Mouse (Mus musculus) hindbrain, embryonic 11.5 days (tissue): ENCODE measurements around the gene Catsperz. TPM values are rescaled to one million over a fixed set of nuclear protein-coding genes. Genes with fewer than 3 reads are reported as not detected.

Source experiments
- ATAC-seq: fragments of 200-750 bp; cut with Nextera tagmentation; 2 replicates; pipeline ENCODE4 v1.8.0; 2017; ENCODE audit warnings: mild to moderate bottlenecking, moderate TSS enrichment, moderate library complexity; ENCODE audit not compliant: low FRiP score
- DNase-seq: peaks from one replicate; pipeline ENCODE4 v3.0.0-alpha.2; 2015; ENCODE audit warnings: low spot score
- H3K27ac ChIP-seq: fragments of 300-500 bp; sonication (generic); 2 replicates; pipeline ENCODE4 v1.5.1; 2014; ENCODE audit warnings: mild to moderate bottlenecking, low read depth, low read length
- H3K27me3 ChIP-seq: fragments of 300-500 bp; sonication (generic); 2 replicates; pipeline ENCODE4 v1.6.1; 2014; ENCODE audit warnings: mild to moderate bottlenecking, low read length, moderate library complexity, mixed read lengths; ENCODE audit not compliant: control insufficient read depth, insufficient read depth
- H3K36me3 ChIP-seq: fragments of 300-500 bp; sonication (generic); 2 replicates; pipeline ENCODE4 v1.6.1; 2014; ENCODE audit warnings: mild to moderate bottlenecking, low read length, moderate library complexity, mixed read lengths; ENCODE audit not compliant: control insufficient read depth, insufficient read depth
- H3K4me1 ChIP-seq: fragments of 300-500 bp; sonication (generic); replicated peaks from 2 replicates; pipeline ENCODE4 v1.6.1; 2014; ENCODE audit warnings: low read length, mixed read lengths; ENCODE audit not compliant: control insufficient read depth, insufficient read depth
- H3K4me2 ChIP-seq: fragments of 300-500 bp; sonication (generic); replicated peaks from 2 replicates; pipeline ENCODE4 v1.6.1; 2014; ENCODE audit warnings: mild to moderate bottlenecking, low read depth, low read length
- H3K4me3 ChIP-seq: fragments of 300-500 bp; sonication (generic); 2 replicates; pipeline ENCODE4 v1.5.1; 2014; ENCODE audit warnings: low read depth, low read length
- H3K9ac ChIP-seq: fragments of 300-500 bp; sonication (generic); 2 replicates; pipeline ENCODE4 v1.6.1; 2014; ENCODE audit warnings: low read depth, low read length
- H3K9me3 ChIP-seq: fragments of 300-500 bp; sonication (generic); 2 replicates; pipeline ENCODE4 v1.6.1; 2016; ENCODE audit warnings: low read length; ENCODE audit not compliant: control insufficient read depth
- WGBS: fragments of 180-500 bp; shearing (Covaris S2); extraction: QIAGEN DNeasy Blood & Tissue Kit; methylation state at CpG from one replicate; pipeline ENCODE4 v1.1.7; 2014; 5-methylcytosine and 5-hydroxymethylcytosine counted together
- polyA plus RNA-seq: library from polyadenylated mRNA; unstranded; fragments of >200 nt; fragmentation: Nextera tagmentation; extraction: Ambion mirVana; gene quantifications from 2 replicates; pipeline ENCODE4 v1.2.1, GENCODE M21; 2014

The Catsperz gene
- polyA plus RNA-seq, 1 experiment from 2014 or later: not detected

GRCm38 (mm10) chr19:6950613-6951153, 25.5 kb upstream of the Catsperz start:
- Histone ChIP-seq H3K36me3 (0 out of 2 replicates have a peak, but pooled peaks cover 2% of the 10 kb centered on the region), H3K27ac (peak overlapping the region; percentile 98), H3K27me3 (no peaks in the 10 kb centered on the region; the same call in 1 of the 2 replicates), H3K4me1 (peaks cover 12% of the 10 kb centered on the region; the same call in 1 of the 2 replicates), H3K9ac (peak overlapping the region; percentile 88), H3K9me3 (no peaks in the 10 kb centered on the region), H3K4me2 (peak overlapping the region; percentile 71), H3K4me3 (peak overlapping the region; percentile 66)
- DNase-seq (peak; percentile 73), ATAC-seq (peak; percentile 76)
- under 1% methylated on average over 28 of the region's 28 CpGs for WGBS

- Histone ChIP-seq H3K9me3 (no peaks in the 10 kb centered on the region), H3K4me1 (peaks cover 12% of the 10 kb centered on the region; the same call in 1 of the 2 replicates), H3K27ac (0 out of 2 replicates have a peak overlapping the region, but pooled peaks have one; percentile 98), H3K4me3 (peak overlapping the region; percentile 66), H3K36me3 (0 out of 2 replicates have a peak, but pooled peaks cover 2% of the 10 kb centered on the region), H3K27me3 (no peaks in the 10 kb centered on the region; the same call in 1 of the 2 replicates), H3K9ac (peak overlapping the region; percentile 88), H3K4me2 (peak overlapping the region; percentile 71)
- ATAC-seq (no peak), DNase-seq (no peak)
- 59% methylated on average over 5 of the region's 5 CpGs for WGBS
Observed at GRCm38 (mm10) chr19:6949951-6950350, 24.8 kb upstream of the Catsperz start.

GRCm38 (mm10) chr19:6949532-6949931, 24.4 kb upstream of the Catsperz start:
- Histone ChIP-seq H3K36me3 (0 out of 2 replicates have a peak, but pooled peaks cover 2% of the 10 kb centered on the region), H3K4me1 (peaks cover 12% of the 10 kb centered on the region; the same call in 1 of the 2 replicates), H3K27ac (no peak overlapping the region), H3K9ac (peak overlapping the region; percentile 4; the same call in 1 of the 2 replicates), H3K4me2 (no peak overlapping the region), H3K27me3 (no peaks in the 10 kb centered on the region; the same call in 1 of the 2 replicates), H3K4me3 (0 out of 2 replicates have a peak overlapping the region, but pooled peaks have one; percentile 66), H3K9me3 (no peaks in the 10 kb centered on the region)
- WGBS: 93% methylated on average over 5 of the region's 5 CpGs
- ATAC-seq (no peak), DNase-seq (no peak)

- H3K27ac ChIP-seq: no peak overlapping the region
- no peak for ATAC-seq
- H3K4me2 ChIP-seq: no peak overlapping the region
- H3K9ac ChIP-seq: no peak overlapping the region
- DNase-seq: no peak
- H3K36me3 ChIP-seq: 0 out of 2 replicates have a peak, but pooled peaks cover 2% of the 10 kb centered on the region
- WGBS: 78% methylated on average over 4 of the region's 4 CpGs
- H3K9me3 ChIP-seq: no peaks in the 10 kb centered on the region
- no peaks in the 10 kb centered on the region; the same call in 1 of the 2 replicates for H3K27me3 ChIP-seq
- no peak overlapping the region; the same call in 1 of the 2 replicates for H3K4me3 ChIP-seq
- H3K4me1 ChIP-seq: peaks cover 12% of the 10 kb centered on the region; the same call in 1 of the 2 replicates
Observed at GRCm38 (mm10) chr19:6948186-6948585, 23.0 kb upstream of the Catsperz start.

- no peak overlapping the region for H3K27ac ChIP-seq
- WGBS: 50% methylated on average over 4 of the region's 4 CpGs
Observed at GRCm38 (mm10) chr19:6947742-6948141, 22.6 kb upstream of the Catsperz start.

GRCm38 (mm10) chr19:6943709-6944108, 18.5 kb upstream of the Catsperz start:
- H3K4me3 ChIP-seq: no peak overlapping the region
- no peaks in the 10 kb centered on the region for H3K27me3 ChIP-seq
- DNase-seq: no peak
- no peak overlapping the region for H3K27ac ChIP-seq
- no peak for ATAC-seq
- no peak overlapping the region for H3K4me2 ChIP-seq
- H3K36me3 ChIP-seq: no peaks in the 10 kb centered on the region
- WGBS: 95% methylated on average over 6 of the region's 6 CpGs
- no peak overlapping the region for H3K9ac ChIP-seq
- H3K4me1 ChIP-seq: peaks cover 7% of the 10 kb centered on the region
- H3K9me3 ChIP-seq: no peaks in the 10 kb centered on the region

More at GRCm38 (mm10) chr19:6947742-6948141, 22.6 kb upstream of the Catsperz start:
- no peaks in the 10 kb centered on the region for H3K9me3 ChIP-seq
- no peak overlapping the region for H3K4me2 ChIP-seq
- H3K4me1 ChIP-seq: peaks cover 11% of the 10 kb centered on the region; the same call in 1 of the 2 replicates
- ATAC-seq (no peak), DNase-seq (no peak)
- H3K9ac ChIP-seq: no peak overlapping the region
- H3K36me3 ChIP-seq: 0 out of 2 replicates have a peak, but pooled peaks cover 1% of the 10 kb centered on the region
- H3K27me3 ChIP-seq: no peaks in the 10 kb centered on the region; the same call in 1 of the 2 replicates
- no peak overlapping the region for H3K4me3 ChIP-seq

GRCm38 (mm10) chr19:6942764-6943163, 17.6 kb upstream of the Catsperz start:
- 26% methylated on average over 5 of the region's 5 CpGs for WGBS
- H3K9ac ChIP-seq: peak overlapping the region; percentile 86
- ATAC-seq (no peak; the same call in none of the 2 replicates), DNase-seq (no peak)
- H3K9me3 ChIP-seq: no peaks in the 10 kb centered on the region
- H3K4me1 ChIP-seq: peaks cover 7% of the 10 kb centered on the region
- peak overlapping the region; percentile 99 for H3K4me2 ChIP-seq
- H3K27me3 ChIP-seq: no peaks in the 10 kb centered on the region
- H3K36me3 ChIP-seq: no peaks in the 10 kb centered on the region
- peak overlapping the region; percentile 69 for H3K4me3 ChIP-seq
- peak overlapping the region; percentile 93; the same call in 1 of the 2 replicates for H3K27ac ChIP-seq

GRCm38 (mm10) chr19:6942249-6942691, 17.1 kb upstream of the Catsperz start, which contains the start of gene Gpr137:
TSS of gene Gpr137 (minus strand) at chr19:6942480.
- Histone ChIP-seq H3K9ac (peak within 1 kb of the TSS; percentile 88), H3K27me3 (no peaks in the 10 kb centered on the region), H3K9me3 (no peaks in the 10 kb centered on the region), H3K36me3 (no peaks in the 10 kb centered on the region), H3K4me1 (peaks cover 7% of the 10 kb centered on the region), H3K27ac (peak within 1 kb of the TSS; percentile 93), H3K4me3 (peak within 1 kb of the TSS; percentile 69), H3K4me2 (peak within 1 kb of the TSS; percentile 99)
- ATAC-seq (peak; percentile 83), DNase-seq (peak; percentile 88)
- under 1% methylated on average over 26 of the region's 27 CpGs for WGBS
